Mouse (Mus musculus): Measurements from ENCODE around the gene Cct6b.
"Not testable (repeated sequence)": the region's sequence is repeated elsewhere in the genome, so short reads cannot be mapped to it uniquely, and the experiment has no call there.

Gene Cct6b

GRCm38 (mm10) chr11:82699865-82700410, 64.2 kb downstream of the Cct6b start:
- no peak for DNase-seq

DNA sequence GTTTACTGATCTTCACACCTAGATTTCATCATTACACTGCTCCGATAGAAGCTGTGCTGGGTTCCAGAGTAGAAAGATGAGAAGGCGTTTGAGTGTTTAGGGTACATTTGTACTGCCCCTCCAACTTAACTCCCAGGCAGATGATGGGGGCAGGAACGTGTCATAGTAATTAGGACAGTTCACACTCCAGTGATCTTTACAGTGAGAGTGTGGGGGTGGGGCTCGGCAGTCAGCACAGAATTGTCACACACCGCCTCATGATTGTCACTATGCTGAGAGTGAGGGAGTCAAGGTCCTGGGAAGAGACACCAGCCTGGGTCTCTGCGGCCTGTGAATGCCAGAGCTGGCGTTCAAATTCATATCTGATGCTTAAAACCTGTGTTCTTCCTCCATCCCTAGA, 68.2 kb downstream of the Cct6b start:
- no peak for DNase-seq

- DNase-seq = not testable (repeated sequence)
Observed at GRCm38 (mm10) chr11:82694947-82695346, 69.2 kb downstream of the Cct6b start.

- no peak for DNase-seq
Observed at GRCm38 (mm10) chr11:82692668-82693067, 71.5 kb downstream of the Cct6b start.

- DNase-seq = peak; percentile 35
Observed at GRCm38 (mm10) chr11:82690476-82690875, 73.6 kb downstream of the Cct6b start.

- DNase-seq = no peak
Observed at GRCm38 (mm10) chr11:82687668-82688067, 76.5 kb downstream of the Cct6b start.

GRCm38 (mm10) chr11:82684676-82685075, 79.4 kb downstream of the Cct6b start:
- peak; percentile 75 for DNase-seq

- peak; percentile 92 for DNase-seq
Observed at GRCm38 (mm10) chr11:82683765-82684505, 80.2 kb downstream of the Cct6b start.

- no peak for DNase-seq
Observed at GRCm38 (mm10) chr11:82678561-82678960, 85.6 kb downstream of the Cct6b start.

All from cerebellum, adult 9-10 months (tissue).